Mouse (Mus musculus) skeletal muscle tissue, adult 2 months (tissue): ENCODE data around the gene Adig.

Source experiments
- DNase-seq: peaks from one replicate; pipeline ENCODE4 v3.0.0-alpha.2; 2012; ENCODE audit warnings: low read depth, low spot score

Adig gene

GRCm38 (mm10) chr2:158501836-158502812 lies at the start of gene Adig:
Adig (plus strand) TSS chr2:158502612.
- peak; percentile 25 for DNase-seq

GRCm38 (mm10) chr2:158456451-158456850 lies 46.0 kb upstream of the Adig start:
- DNase-seq = no peak

GRCm38 (mm10) chr2:158457610-158458009 lies 44.8 kb upstream of the Adig start:
- DNase-seq = no peak

- DNase-seq = no peak
These were observed 40.0 kb upstream of the Adig start for GRCm38 (mm10) chr2:158462450-158462849.

- DNase-seq = no peak
These were observed 28.3 kb upstream of the Adig start for GRCm38 (mm10) chr2:158474159-158474558.

- no peak for DNase-seq
These were observed 24.8 kb upstream of the Adig start for GRCm38 (mm10) chr2:158477640-158478039.

- DNase-seq = no peak
These were observed 4.0 kb upstream of the Adig start for GRCm38 (mm10) chr2:158498457-158498856.

GRCm38 (mm10) chr2:158503226-158503625 lies 814 bp downstream of the Adig start:
- no peak for DNase-seq

- peak; percentile 71 for DNase-seq
These were observed 1.3 kb downstream of the Adig start for GRCm38 (mm10) chr2:158503671-158504070.

- DNase-seq = no peak
These were observed 4.1 kb downstream of the Adig start for GRCm38 (mm10) chr2:158506475-158506874.

- no peak for DNase-seq
These were observed 4.6 kb downstream of the Adig start for GRCm38 (mm10) chr2:158507046-158507445.

GRCm38 (mm10) chr2:158510665-158511064 lies 8.3 kb downstream of the Adig start:
- peak; percentile 32 for DNase-seq

- DNase-seq = no peak
These were observed 10.1 kb downstream of the Adig start, which contains the start of gene Arhgap40 for GRCm38 (mm10) chr2:158512528-158512927. Arhgap40 (plus strand) TSS chr2:158512796.

- no peak for DNase-seq
These were observed 11.5 kb downstream of the Adig start for GRCm38 (mm10) chr2:158513821-158514336.

GRCm38 (mm10) chr2:158518583-158518982 lies 16.2 kb downstream of the Adig start:
- DNase-seq = no peak

GRCm38 (mm10) chr2:158519071-158519470 lies 16.7 kb downstream of the Adig start:
- no peak for DNase-seq

GRCm38 (mm10) chr2:158519800-158520199 lies 17.4 kb downstream of the Adig start:
- DNase-seq = no peak

GRCm38 (mm10) chr2:158523060-158523459 lies 20.6 kb downstream of the Adig start:
- DNase-seq = no peak

- DNase-seq = no peak
These were observed 21.9 kb downstream of the Adig start for GRCm38 (mm10) chr2:158524129-158524860.

GRCm38 (mm10) chr2:158534090-158534489 lies 31.7 kb downstream of the Adig start:
- DNase-seq = peak; percentile 10

- DNase-seq = no peak
These were observed 32.1 kb downstream of the Adig start for GRCm38 (mm10) chr2:158534559-158534958.
